25 mouse cellular contexts compared by ENCODE assay signal in genomic region chr12:11454146-11454545, GRCm38 (mm10). TPM values are rescaled to one million over a fixed set of nuclear protein-coding genes. Genes with fewer than 3 reads are reported as not detected.
DNase-seq lines count a peak whose midpoint lies in the region; ATAC-seq lines count a peak whose summit lies in the region.
"Had no signal": no experiment of that assay in that cellular context is flagged by ENCODE, and none has a peak within 500 bp of the region (broad histone marks: within the 10 kb centered on the region; RNA-seq: fewer than 3 reads in every experiment).

No protein-coding gene starts in this region.

- no peaks in the 10 kb centered on the region for H3K9me3 ChIP-seq in forebrain, embryonic 14.5 days (replicated peaks; ENCODE audit: control insufficient read depth, low read length)
- H3K9me3 ChIP-seq: embryonic facial prominence, embryonic 12.5 days; embryonic facial prominence, embryonic 15.5 days; forebrain, embryonic 10.5 days; forebrain, embryonic 12.5 days; forebrain, embryonic 15.5 days had no signal

- intact Hi-C loops in left cerebral cortex, postnatal 14 days (cut with DNase I): no loop called here

- no peak overlapping the region for H3K4me3 ChIP-seq in forebrain, embryonic 14.5 days (ENCODE audit: low read depth, low read length)
- H3K4me3 ChIP-seq: embryonic facial prominence, embryonic 12.5 days; embryonic facial prominence, embryonic 15.5 days; erythroblast, embryonic 14.5 days; forebrain, embryonic 10.5 days; forebrain, embryonic 12.5 days; forebrain, embryonic 15.5 days had no signal

- DNase-seq in retina, adult 2 months (ENCODE audit: low read depth, low spot score): peak; percentile 63
- DNase-seq in retina, embryonic 14.5 days (ENCODE audit: low spot score): peak; percentile 24
- DNase-seq in retina, postnatal 7 days (ENCODE audit: low read depth, low spot score): peak; percentile 53
- DNase-seq in forebrain, embryonic 14.5 days (ENCODE audit: low spot score): no peak
- DNase-seq in left cerebral cortex, postnatal 14 days (ENCODE audit: low spot score in 2 of 2): no peak
- DNase-seq: adrenal gland, adult 2 months; adrenal gland, postnatal 10 days; adrenal gland, postnatal 25 days; cerebellum, adult 11 months; cerebellum, adult 18-20 months; cerebellum, adult 8-10 months; cerebellum, adult 9-11 months; cerebellum, postnatal 14 days; cerebellum, postnatal 36 days; embryo, embryonic 11 days had no signal

- no peak overlapping the region for H3K27ac ChIP-seq in forebrain, embryonic 14.5 days (ENCODE audit: low read depth, low read length)
- H3K27ac ChIP-seq: embryonic facial prominence, embryonic 12.5 days; embryonic facial prominence, embryonic 15.5 days; forebrain, embryonic 10.5 days; forebrain, embryonic 12.5 days; forebrain, embryonic 15.5 days had no signal

- ATAC-seq in forebrain, embryonic 14.5 days: no peak
- ATAC-seq: forebrain, embryonic 15.5 days had no signal

- WGBS in forebrain, embryonic 14.5 days: 78% methylated on average over 5 of the region's 5 CpGs

- no peaks in the 10 kb centered on the region for H3K36me3 ChIP-seq in forebrain, embryonic 14.5 days (ENCODE audit: control insufficient read depth, insufficient read depth, low read length)
- H3K36me3 ChIP-seq: embryonic facial prominence, embryonic 12.5 days; embryonic facial prominence, embryonic 15.5 days; forebrain, embryonic 10.5 days; forebrain, embryonic 12.5 days; forebrain, embryonic 15.5 days had no signal

- no peak overlapping the region for H3K4me2 ChIP-seq in forebrain, embryonic 14.5 days (ENCODE audit: low read length)
- H3K4me2 ChIP-seq: embryonic facial prominence, embryonic 12.5 days; embryonic facial prominence, embryonic 15.5 days; forebrain, embryonic 12.5 days; forebrain, embryonic 15.5 days had no signal

- H3K27me3 ChIP-seq in forebrain, embryonic 14.5 days (replicated peaks; ENCODE audit: control insufficient read depth, insufficient read depth, low read length): no peaks in the 10 kb centered on the region
- H3K27me3 ChIP-seq: embryonic facial prominence, embryonic 12.5 days; embryonic facial prominence, embryonic 15.5 days; forebrain, embryonic 12.5 days; forebrain, embryonic 15.5 days had no signal

- no peaks in the 10 kb centered on the region for H3K4me1 ChIP-seq in forebrain, embryonic 14.5 days (ENCODE audit: control insufficient read depth, insufficient read depth, low read length)
- H3K4me1 ChIP-seq: embryonic facial prominence, embryonic 12.5 days; forebrain, embryonic 12.5 days; forebrain, embryonic 15.5 days had no signal

- H3K9ac ChIP-seq in forebrain, embryonic 14.5 days (ENCODE audit: low read length): no peak overlapping the region
- H3K9ac ChIP-seq: embryonic facial prominence, embryonic 12.5 days; embryonic facial prominence, embryonic 15.5 days; forebrain, embryonic 12.5 days; forebrain, embryonic 15.5 days had no signal

RNA-seq across cellular contexts. Expression of gene Rad51ap2, which starts 1.7 kb away (rescaled TPM):
- 0.09 and 0.15 TPM in 2 replicates for polyA plus RNA-seq in forebrain, embryonic 14.5 days (2014; fragmentation: Nextera tagmentation; extraction: Ambion mirVana)
- total RNA-seq in left cerebral cortex, postnatal 14 days (2021): 1 to 10 TPM; 1.9 to 2.8 TPM
- total RNA-seq: MEL had no signal
- polyA plus RNA-seq: adrenal gland, adult 2 months; erythroblast, embryonic 14.5 days had no signal

RNA-seq across cellular contexts. Expression of gene Vsnl1, which starts 17.7 kb away (rescaled TPM):
- polyA plus RNA-seq in forebrain, embryonic 14.5 days (2014; fragmentation: Nextera tagmentation; extraction: Ambion mirVana): 12.8 and 19.7 TPM in 2 replicates
- 100 to 1,000 TPM; 583 to 588 TPM for total RNA-seq in left cerebral cortex, postnatal 14 days (2021)
- total RNA-seq: common myeloid progenitor, adult 5-6 weeks; ES-E14; MEL had no signal
- polyA plus RNA-seq: C2C12; erythroblast, embryonic 14.5 days had no signal

Comparison
In these comparisons a context has a peak if more than half of its experiments do, and no peak if none do; other contexts are left out.
1. DNase-seq: peak in retina, adult 2 months (single experiment), retina, embryonic 14.5 days (single experiment) and retina, postnatal 7 days (single experiment); none in forebrain, embryonic 14.5 days (single experiment) and left cerebral cortex, postnatal 14 days (0 of 2).